Mouse (Mus musculus) bone marrow macrophage, adult 2 months (primary cell): ENCODE measurements around the gene Lrrc25.

ENCODE experiments used
- CTCF ChIP-seq: IDR thresholded peaks from 2 replicates; pipeline ENCODE4 v1.5.1; 2012; ENCODE audit warnings: low read depth, mild to moderate bottlenecking, low read length, moderate library complexity
- POLR2A ChIP-seq: IDR thresholded peaks from 2 replicates; pipeline ENCODE4 v1.6.1; 2012; ENCODE audit warnings: mild to moderate bottlenecking, low read depth, low read length, borderline replicate concordance

DNA sequence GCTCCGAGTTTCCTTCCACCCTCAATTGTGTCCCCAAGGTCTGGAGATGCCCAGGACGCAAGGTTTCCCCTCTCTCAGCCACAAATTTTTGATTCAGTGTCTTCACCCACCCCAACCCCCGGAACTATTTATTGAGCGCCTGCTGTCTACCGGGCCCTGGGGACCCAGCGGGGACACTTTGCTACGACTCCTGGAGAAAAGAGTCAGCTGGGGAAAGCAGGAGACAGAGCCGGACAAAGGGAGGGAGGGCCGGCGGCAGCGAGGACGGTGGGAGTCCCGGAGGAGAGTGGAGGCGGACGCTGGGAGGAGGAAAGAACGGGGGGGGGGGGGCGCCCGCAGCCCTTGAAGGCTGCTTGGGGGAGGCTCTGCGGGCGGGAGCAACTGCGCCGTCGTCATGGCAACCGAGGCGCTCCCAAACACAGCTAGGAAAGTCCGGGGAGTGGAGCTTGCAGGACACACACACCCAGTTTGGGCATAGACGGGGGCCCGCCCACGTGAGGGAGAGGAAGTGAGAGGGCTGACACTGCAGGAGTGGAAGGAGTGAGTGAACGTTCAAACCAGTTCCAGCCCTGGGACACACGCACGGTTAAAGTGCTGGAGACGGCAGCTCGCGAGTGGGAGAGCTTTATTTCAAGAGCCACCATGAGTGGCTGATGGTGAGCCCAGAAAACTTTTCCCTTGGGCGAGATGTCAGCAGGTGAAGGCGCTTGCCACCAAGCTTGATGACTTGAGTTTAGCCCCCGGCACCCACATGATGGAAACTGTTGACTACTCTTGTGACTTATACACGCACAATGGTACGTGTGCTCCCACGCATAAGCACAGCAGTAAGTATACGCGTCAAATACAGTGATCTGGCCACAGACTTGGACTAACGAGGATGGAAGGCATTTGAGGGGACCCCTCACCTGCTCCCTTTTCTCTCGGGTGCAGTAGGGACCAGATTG is 5.8 kb upstream of the Lrrc25 start:
- TF ChIP-seq CTCF (no peak), POLR2A (no peak; the same call in 1 of the 2 replicates)
